Mouse (Mus musculus) central nervous system, embryonic 14 days (tissue): ENCODE data around the gene Etv4. TPM values are rescaled to one million over a fixed set of nuclear protein-coding genes. Genes with fewer than 3 reads are reported as not detected.

Experiments used
- polyA plus RNA-seq: library from polyadenylated mRNA; depleted of rRNA; stranded (reverse); fragments of >200 nt; gene quantifications from 2 replicates; pipeline ENCODE4 v1.2.3, GENCODE M21; 2012; rRNA removed

Gene Etv4
- 9.6 and 15.7 TPM in 2 replicates for polyA plus RNA-seq

GRCm38 (mm10) chr11:101785143-101785851, at the start of gene Etv4:
TSS of gene Etv4 (minus strand) at chr11:101785371.

GRCm38 (mm10) chr11:101732518-101733440, 52.4 kb downstream of the Etv4 start, which contains the start of gene Dhx8:
TSS of gene Dhx8 (plus strand) at chr11:101732919.

Other genes starting within 250 kb of the Etv4 start
- gene Brca1, start 233.4 kb downstream of the Etv4 start, polyA plus RNA-seq = 5.7 and 7.4 TPM in 2 replicates
- gene Nbr1, start 233.2 kb downstream of the Etv4 start, polyA plus RNA-seq = 99.6 and 115 TPM in 2 replicates
- gene Tmem106a, start 203.1 kb downstream of the Etv4 start, polyA plus RNA-seq = 5.3 and 5.6 TPM in 2 replicates
- gene Gm11634, start 186.1 kb downstream of the Etv4 start, polyA plus RNA-seq = not detected in 2 replicates
- gene Rdm1, start 158.2 kb downstream of the Etv4 start, polyA plus RNA-seq = 20.6 and 22.5 TPM in 2 replicates
- gene Arl4d, start 119.8 kb downstream of the Etv4 start, polyA plus RNA-seq = 20.9 and 41.3 TPM in 2 replicates
- 28.3 and 28.8 TPM in 2 replicates for gene Dhx8, start 52.5 kb downstream of the Etv4 start, polyA plus RNA-seq
- 0.43 and 2.9 TPM in 2 replicates for gene Meox1, start 109.0 kb upstream of the Etv4 start, polyA plus RNA-seq
- gene Sost, start 181.6 kb upstream of the Etv4 start, polyA plus RNA-seq = 0.24 and 0.29 TPM in 2 replicates
- gene Cfap97d1, start 198.9 kb upstream of the Etv4 start, polyA plus RNA-seq = not detected in 2 replicates
- 10.0 and 12.3 TPM in 2 replicates for gene Dusp3, start 201.6 kb upstream of the Etv4 start, polyA plus RNA-seq
- 43.1 and 46.8 TPM in 2 replicates for gene Mpp3, start 243.1 kb upstream of the Etv4 start, polyA plus RNA-seq